Mouse (Mus musculus) neural tube, embryonic 14.5 days (tissue): ENCODE results near the gene Tenm1. TPM values are rescaled to one million over a fixed set of nuclear protein-coding genes. Genes with fewer than 3 reads are reported as not detected.
A peak's percentile ranks its signal among the peaks of the same experiment; 100 is the strongest.

ENCODE experiments used
- ATAC-seq: fragments of 200-750 bp; cut with Nextera tagmentation; 2 replicates; pipeline ENCODE4 v1.8.0; 2017; ENCODE audit warnings: low read depth, mild to moderate bottlenecking, moderate TSS enrichment, moderate library complexity
- H3K27ac ChIP-seq: fragments of 300-500 bp; sonication (generic); 2 replicates; pipeline ENCODE4 v1.5.1; 2014; ENCODE audit warnings: low read depth, mild to moderate bottlenecking, control low read depth, low read length, moderate library complexity, mixed read lengths
- H3K27me3 ChIP-seq: fragments of 300-500 bp; sonication (generic); 2 replicates; pipeline ENCODE4 v1.6.1; 2014; ENCODE audit warnings: low read length; ENCODE audit not compliant: control insufficient read depth, insufficient read depth
- H3K36me3 ChIP-seq: fragments of 300-500 bp; sonication (generic); 2 replicates; pipeline ENCODE4 v1.6.1; 2014; ENCODE audit warnings: low read length, mixed read lengths; ENCODE audit not compliant: control insufficient read depth, insufficient read depth
- H3K4me1 ChIP-seq: fragments of 300-500 bp; sonication (generic); 2 replicates; pipeline ENCODE4 v1.6.1; 2014; ENCODE audit warnings: low read length; ENCODE audit not compliant: control insufficient read depth, insufficient read depth
- H3K4me2 ChIP-seq: fragments of 300-500 bp; sonication (generic); 2 replicates; pipeline ENCODE4 v1.6.1; 2014; ENCODE audit warnings: mild to moderate bottlenecking, low read depth, low read length, control low read depth
- H3K4me3 ChIP-seq: fragments of 300-500 bp; sonication (generic); 2 replicates; pipeline ENCODE4 v1.5.1; 2014; ENCODE audit warnings: low read depth, low read length, control low read depth, mixed read lengths
- H3K9ac ChIP-seq: fragments of 300-500 bp; sonication (generic); replicated peaks from 2 replicates; pipeline ENCODE4 v1.6.1; 2014; ENCODE audit warnings: low read depth, mild to moderate bottlenecking, control low read depth, low read length, mixed read lengths
- H3K9me3 ChIP-seq: fragments of 300-500 bp; sonication (generic); 2 replicates; pipeline ENCODE4 v1.6.1; 2016; ENCODE audit warnings: low read length; ENCODE audit not compliant: control insufficient read depth
- WGBS: fragments of 180-500 bp; shearing (Covaris S2); extraction: QIAGEN DNeasy Blood & Tissue Kit; methylation state at CpG from one replicate; pipeline ENCODE4 v1.1.7; 2014; 5-methylcytosine and 5-hydroxymethylcytosine counted together
- polyA plus RNA-seq: library from polyadenylated mRNA; unstranded; fragments of >200 nt; fragmentation: Nextera tagmentation; extraction: Ambion mirVana; gene quantifications from 2 replicates; pipeline ENCODE4 v1.2.1, GENCODE M21; 2014

The Tenm1 gene
- polyA plus RNA-seq, 1 experiment from 2014 or later, result 37.0 TPM

DNA sequence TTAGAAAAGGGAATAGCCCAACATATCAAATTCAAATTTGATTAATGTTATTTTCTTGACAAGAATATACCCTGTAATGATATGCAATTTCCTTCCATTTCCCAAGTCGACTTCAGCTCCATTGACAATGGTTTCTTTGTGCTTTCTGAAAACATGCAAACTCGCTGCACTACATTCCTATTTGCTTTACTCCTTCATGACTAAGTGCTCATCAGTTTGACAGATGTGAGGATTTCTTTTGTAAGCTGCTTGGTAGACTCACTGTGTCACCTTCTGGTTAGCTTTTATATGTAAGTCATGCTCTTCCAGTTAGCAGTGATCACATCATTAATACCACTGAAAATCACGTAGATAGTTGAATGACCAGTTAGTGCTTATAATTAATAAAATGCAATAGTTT is 781.8 kb downstream of the Tenm1 start:
- Histone ChIP-seq H3K9me3 (no peaks in the 10 kb centered on the region), H3K27ac (no peak overlapping the region), H3K27me3 (no peaks in the 10 kb centered on the region), H3K4me3 (no peak overlapping the region), H3K4me2 (no peak overlapping the region), H3K36me3 (no peaks in the 10 kb centered on the region), H3K4me1 (no peaks in the 10 kb centered on the region), H3K9ac (no peak overlapping the region)
- 57% methylated on average over 3 of the region's 3 CpGs for WGBS
- no peak for ATAC-seq

DNA sequence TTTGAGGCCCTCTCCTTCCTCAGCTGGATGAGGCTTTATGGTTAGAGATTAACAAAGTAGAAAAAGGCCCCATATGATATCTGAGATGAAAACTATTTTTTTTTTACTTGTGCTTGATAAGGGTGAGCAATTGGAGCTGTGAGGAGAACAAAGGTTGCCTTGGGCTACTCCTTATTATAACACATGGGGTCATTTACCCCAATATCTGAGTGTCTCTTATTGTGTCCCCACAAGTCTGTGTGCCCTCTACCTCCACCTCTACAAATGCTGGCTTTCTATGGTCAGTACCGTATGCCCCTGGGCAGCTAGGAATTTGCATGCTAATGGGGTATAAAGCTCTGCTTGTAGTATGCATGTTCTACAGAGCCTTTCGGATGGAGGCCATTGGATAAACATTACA is 848.4 kb downstream of the Tenm1 start:
- WGBS, result 56% methylated on average over 2 of the region's 2 CpGs
- H3K9me3 ChIP-seq, result no peaks in the 10 kb centered on the region
- H3K4me1 ChIP-seq, result no peaks in the 10 kb centered on the region
- H3K27me3 ChIP-seq, result no peaks in the 10 kb centered on the region
- ATAC-seq, result no peak
- no peaks in the 10 kb centered on the region for H3K36me3 ChIP-seq
- H3K27ac ChIP-seq, result no peak overlapping the region
- no peak overlapping the region for H3K9ac ChIP-seq
- no peak overlapping the region for H3K4me3 ChIP-seq
- H3K4me2 ChIP-seq, result no peak overlapping the region

DNA sequence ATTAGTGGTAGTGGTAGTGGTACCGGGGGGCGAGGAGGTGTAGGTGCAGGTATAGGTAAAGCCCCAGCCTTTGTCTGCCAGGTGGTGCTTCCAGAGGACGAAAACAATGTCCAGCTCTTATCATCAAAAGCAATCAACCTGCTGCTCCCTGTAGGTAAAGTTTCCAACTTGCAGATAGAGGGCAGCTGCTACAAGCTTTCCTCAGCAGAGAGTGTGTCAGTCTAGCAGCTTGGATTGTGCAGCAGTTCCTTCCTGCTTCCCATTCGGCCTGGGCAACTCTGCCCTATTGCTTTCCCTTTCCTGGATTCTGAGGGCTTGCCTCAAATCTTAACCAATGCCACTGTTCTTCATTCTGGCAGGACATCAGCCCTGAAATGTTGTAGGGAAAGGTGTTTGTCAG is 870.2 kb downstream of the Tenm1 start:
- Histone ChIP-seq H3K4me2 (no peak overlapping the region), H3K9me3 (no peaks in the 10 kb centered on the region), H3K9ac (no peak overlapping the region), H3K27ac (no peak overlapping the region), H3K4me1 (no peaks in the 10 kb centered on the region), H3K4me3 (no peak overlapping the region), H3K27me3 (no peaks in the 10 kb centered on the region), H3K36me3 (no peaks in the 10 kb centered on the region)
- no peak for ATAC-seq
- WGBS, result 76% methylated on average over 4 of the region's 4 CpGs

DNA sequence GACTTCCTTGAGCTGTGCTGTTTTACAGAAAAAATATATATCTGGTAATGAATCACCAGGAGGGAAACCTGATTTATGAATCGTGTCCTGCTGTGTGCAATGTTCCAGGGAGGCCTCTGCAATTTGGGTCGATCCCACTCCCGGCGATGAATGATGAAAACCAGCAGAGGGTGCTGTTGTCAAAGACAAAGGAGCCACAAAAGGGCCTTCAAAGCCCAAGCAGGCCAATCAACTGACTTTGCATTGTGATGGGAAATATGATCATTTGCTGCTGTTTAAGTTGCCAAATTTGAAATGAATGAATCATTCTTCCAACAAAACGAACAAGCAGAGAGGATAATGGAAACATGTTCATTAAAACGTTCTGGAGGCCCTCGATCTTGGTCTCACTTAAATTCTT is 871.6 kb downstream of the Tenm1 start:
- H3K4me2 ChIP-seq, result no peak overlapping the region
- no peak overlapping the region for H3K27ac ChIP-seq
- ATAC-seq, result peak; percentile 65; the same call in 1 of the 2 replicates
- H3K36me3 ChIP-seq, result no peaks in the 10 kb centered on the region
- H3K9ac ChIP-seq, result no peak overlapping the region
- H3K4me1 ChIP-seq, result no peaks in the 10 kb centered on the region
- no peak overlapping the region for H3K4me3 ChIP-seq
- no peaks in the 10 kb centered on the region for H3K9me3 ChIP-seq
- H3K27me3 ChIP-seq, result no peaks in the 10 kb centered on the region
- 25% methylated on average over 7 of the region's 7 CpGs for WGBS

DNA sequence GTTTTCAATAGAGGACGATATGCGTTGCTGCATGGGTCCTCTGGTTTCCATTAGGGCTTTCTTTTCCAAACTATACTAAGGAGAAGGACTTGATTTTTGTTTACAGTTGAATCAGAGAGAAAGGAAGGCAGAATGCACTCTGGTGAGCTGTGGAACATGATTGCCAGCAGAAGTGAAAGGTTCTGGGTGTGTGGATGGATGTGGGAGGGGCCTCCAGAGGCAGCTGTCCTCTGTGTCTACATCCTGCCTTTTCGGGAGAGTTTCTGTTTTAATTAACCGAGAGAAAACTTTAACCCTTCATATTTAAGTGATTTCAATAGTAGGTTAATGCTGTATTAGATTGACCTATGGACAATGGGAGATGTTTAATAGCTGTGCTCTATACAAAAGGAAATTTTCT is 880.4 kb downstream of the Tenm1 start:
- no peak overlapping the region for H3K4me3 ChIP-seq
- no peak for ATAC-seq
- no peaks in the 10 kb centered on the region for H3K4me1 ChIP-seq
- no peaks in the 10 kb centered on the region for H3K36me3 ChIP-seq
- no peaks in the 10 kb centered on the region for H3K9me3 ChIP-seq
- no peaks in the 10 kb centered on the region for H3K27me3 ChIP-seq
- no peak overlapping the region for H3K4me2 ChIP-seq
- WGBS, result 86% methylated on average over 4 of the region's 4 CpGs
- H3K9ac ChIP-seq, result no peak overlapping the region
- H3K27ac ChIP-seq, result no peak overlapping the region

DNA sequence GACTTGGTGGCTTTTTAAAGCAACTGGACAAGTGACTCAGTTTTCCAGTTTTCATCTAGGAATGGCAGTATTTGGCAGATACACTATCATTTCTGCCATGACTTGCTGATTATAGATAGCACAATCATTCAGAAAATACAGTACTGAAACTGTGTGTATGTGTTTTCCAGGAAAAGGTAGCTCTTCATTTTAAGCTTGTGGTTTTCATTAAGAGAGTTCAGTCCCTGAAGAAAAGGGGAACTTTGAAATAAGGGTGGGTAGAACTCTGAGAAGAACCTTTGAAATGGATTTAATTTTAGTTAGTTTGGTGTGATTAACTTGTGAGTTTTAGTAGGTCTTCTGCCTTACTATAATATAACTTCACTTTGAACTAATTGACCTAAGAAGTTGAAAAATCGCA is 883.9 kb downstream of the Tenm1 start:
- Histone ChIP-seq H3K27me3 (no peaks in the 10 kb centered on the region), H3K4me3 (no peak overlapping the region)

DNA sequence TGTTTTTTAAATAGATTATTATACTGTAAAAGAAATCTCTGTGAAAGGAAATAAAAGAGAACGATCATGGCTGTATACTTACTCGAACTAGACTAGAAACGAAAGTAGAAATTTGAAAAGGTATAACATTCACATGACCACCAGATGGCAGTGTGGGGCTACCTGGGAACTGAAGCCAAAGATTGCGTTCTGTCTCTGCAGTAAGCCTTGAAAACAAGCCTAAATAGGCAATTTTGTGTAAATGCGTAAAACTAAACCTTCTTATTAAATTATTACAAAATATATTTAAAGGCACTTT is 888.2 kb downstream of the Tenm1 start:
- Histone ChIP-seq H3K4me1 (no peaks in the 10 kb centered on the region), H3K9ac (no peak overlapping the region), H3K27ac (no peak overlapping the region), H3K4me2 (no peak overlapping the region), H3K9me3 (no peaks in the 10 kb centered on the region), H3K36me3 (no peaks in the 10 kb centered on the region), H3K27me3 (no peaks in the 10 kb centered on the region), H3K4me3 (no peak overlapping the region)
- 33% methylated on average over 5 of the region's 5 CpGs for WGBS
- 0 out of 2 replicates have a peak, but pooled peaks have one; percentile 44 for ATAC-seq

More for the DNA sequence above, 883.9 kb downstream of the Tenm1 start:
- H3K4me2 ChIP-seq, result no peak overlapping the region
- no peak for ATAC-seq
- H3K9me3 ChIP-seq, result no peaks in the 10 kb centered on the region
- H3K9ac ChIP-seq, result no peak overlapping the region
- WGBS, result 90% methylated on average over 1 of the region's 1 CpGs
- H3K4me1 ChIP-seq, result no peaks in the 10 kb centered on the region
- H3K27ac ChIP-seq, result no peak overlapping the region
- no peaks in the 10 kb centered on the region for H3K36me3 ChIP-seq

DNA sequence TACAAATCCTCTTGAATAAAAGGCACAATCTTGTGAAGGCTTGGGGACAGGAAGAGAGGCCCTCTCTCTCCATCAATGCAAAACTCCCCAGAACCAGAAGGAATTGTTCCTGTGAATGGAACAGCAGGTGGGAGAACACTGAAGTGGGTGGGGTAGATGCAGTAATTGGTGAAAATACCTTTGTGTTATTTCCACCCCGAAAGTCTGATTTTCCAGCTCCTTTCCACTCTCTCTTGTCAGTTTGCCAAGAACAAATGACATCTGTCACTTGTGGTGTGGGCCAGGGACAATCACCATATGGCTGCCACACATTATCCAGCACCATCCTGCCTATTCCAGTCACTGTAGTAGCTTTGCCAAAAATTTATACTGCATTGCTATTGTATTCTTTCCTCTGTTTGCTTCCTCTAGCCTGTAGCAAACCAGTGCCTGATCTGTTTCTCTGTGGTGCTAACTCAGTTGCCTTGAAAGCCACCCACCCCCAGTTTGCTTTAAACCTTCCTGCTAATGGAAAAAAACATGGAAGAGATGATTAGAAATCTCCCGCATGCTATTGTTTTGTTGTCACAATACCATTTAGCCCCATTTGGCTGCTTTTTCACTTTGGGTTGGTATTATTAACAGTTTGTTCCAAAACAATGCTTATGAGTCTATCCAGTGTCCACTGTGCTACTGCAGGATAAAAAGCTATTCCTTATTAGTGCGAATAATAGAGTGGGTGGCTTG is 888.7 kb downstream of the Tenm1 start:
- peak; percentile 75; the same call in 1 of the 2 replicates for ATAC-seq
- Histone ChIP-seq H3K4me1 (no peaks in the 10 kb centered on the region), H3K9me3 (no peaks in the 10 kb centered on the region), H3K27ac (no peak overlapping the region), H3K9ac (no peak overlapping the region), H3K27me3 (no peaks in the 10 kb centered on the region), H3K36me3 (no peaks in the 10 kb centered on the region), H3K4me3 (no peak overlapping the region), H3K4me2 (no peak overlapping the region)
- 28% methylated on average over 3 of the region's 3 CpGs for WGBS

DNA sequence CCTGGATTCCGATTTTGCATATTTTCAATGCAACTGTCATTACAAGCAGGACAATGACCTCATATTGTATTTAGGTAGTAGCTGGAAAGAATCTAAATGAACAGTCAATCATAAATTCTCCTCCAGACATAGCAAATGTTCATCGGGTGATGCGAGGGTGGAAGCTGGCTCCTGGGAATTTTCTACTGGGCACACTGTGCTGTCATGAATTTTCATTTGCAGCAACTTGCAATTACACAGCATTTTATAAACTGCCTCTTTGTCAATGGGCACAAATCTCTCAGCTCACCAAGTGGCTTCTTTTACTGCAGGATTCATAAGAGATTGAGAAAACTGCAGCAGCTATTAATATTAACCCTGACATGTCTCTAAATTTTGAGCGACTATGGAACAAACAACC is 898.2 kb downstream of the Tenm1 start:
- Histone ChIP-seq H3K36me3 (no peaks in the 10 kb centered on the region), H3K4me1 (no peaks in the 10 kb centered on the region), H3K27ac (no peak overlapping the region), H3K9ac (no peak overlapping the region), H3K4me2 (no peak overlapping the region), H3K4me3 (no peak overlapping the region), H3K27me3 (no peaks in the 10 kb centered on the region), H3K9me3 (no peaks in the 10 kb centered on the region)
- 50% methylated on average over 4 of the region's 4 CpGs for WGBS
- 0 out of 2 replicates have a peak, but pooled peaks have one; percentile 34 for ATAC-seq
